Mouse (Mus musculus) ES-E14 (cell line): ENCODE data around the gene Ikzf3. TPM values are rescaled to one million over a fixed set of nuclear protein-coding genes. Genes with fewer than 3 reads are reported as not detected.

Source experiments
- DNase-seq: peaks from one replicate; pipeline ENCODE4 v3.0.0-alpha.2; 2013; ENCODE audit warnings: low read depth, low spot score
- H3K27ac ChIP-seq: 2 replicates; pipeline ENCODE4 v1.5.1; 2012; ENCODE audit warnings: low read depth, mild to moderate bottlenecking, low read length, moderate library complexity, mixed read lengths; ENCODE audit not compliant: poor library complexity, insufficient read depth, severe bottlenecking
- H3K36me3 ChIP-seq: 2 replicates; pipeline ENCODE4 v1.6.1; 2012; ENCODE audit warnings: mild to moderate bottlenecking, low read length, moderate library complexity, mixed read lengths; ENCODE audit not compliant: control insufficient read depth, poor library complexity, insufficient read depth, severe bottlenecking
- H3K4me1 ChIP-seq, 2 experiments: fragments of 150-350 bp in 1 of 2; sonication (generic) in 1 of 2; 2 replicates each; pipeline ENCODE4 v1.6.1; 2012; ENCODE audit warnings: low read length in 2 of 2, mild to moderate bottlenecking in 1 of 2, mixed read lengths in 1 of 2; ENCODE audit not compliant: control insufficient read depth in 2 of 2, insufficient read depth in 2 of 2, poor library complexity in 1 of 2
- H3K4me3 ChIP-seq, 2 experiments: fragments of 150-350 bp in 1 of 2; sonication (generic) in 1 of 2; 2 replicates each; pipeline ENCODE4 v1.5.1; 2012; ENCODE audit warnings: low read length in 2 of 2, low read depth in 1 of 2, mild to moderate bottlenecking in 1 of 2, mixed read lengths in 1 of 2; ENCODE audit not compliant: insufficient read depth in 1 of 2, poor library complexity in 1 of 2, severe bottlenecking in 1 of 2
- H3K9ac ChIP-seq: 2 replicates; pipeline ENCODE4 v1.6.1; 2012; ENCODE audit warnings: low read depth, mild to moderate bottlenecking, low read length, mixed read lengths; ENCODE audit not compliant: poor library complexity, insufficient read depth, severe bottlenecking
- H3K9me3 ChIP-seq: fragments of 150-350 bp; sonication (generic); 2 replicates; pipeline ENCODE4 v1.6.1; 2012; ENCODE audit warnings: low read depth, mild to moderate bottlenecking, low read length; ENCODE audit not compliant: control insufficient read depth, insufficient read depth
- CHD2 ChIP-seq: IDR thresholded peaks from 2 replicates; pipeline ENCODE4 v1.6.1; 2014; ENCODE audit warnings: mild to moderate bottlenecking, low read depth, low read length, inconsistent platforms
- HCFC1 ChIP-seq: IDR thresholded peaks from 2 replicates; pipeline ENCODE4 v1.6.1; 2012; ENCODE audit warnings: low read length, inconsistent platforms, borderline replicate concordance; ENCODE audit not compliant: insufficient read depth
- MAFK ChIP-seq: IDR thresholded peaks from 2 replicates; pipeline ENCODE4 v1.6.1; 2014; ENCODE audit warnings: mild to moderate bottlenecking, low read depth, low read length, inconsistent platforms; ENCODE audit not compliant: insufficient read depth
- ZC3H11A ChIP-seq: IDR thresholded peaks from 2 replicates; pipeline ENCODE4 v1.6.1; 2012; ENCODE audit warnings: low read depth, mild to moderate bottlenecking, inconsistent platforms, low read length, borderline replicate concordance
- ZNF384 ChIP-seq: IDR thresholded peaks from 2 replicates; pipeline ENCODE4 v1.6.1; 2012; ENCODE audit warnings: low read depth, low read length, inconsistent platforms
- in situ Hi-C, 2 experiments: fragments of 600-800 bp; cut with MboI; formaldehyde crosslinking; loops; one replicate each; pipeline ENCODE4 v1.15.1; 2025; ENCODE audit warnings: low sequenced_read_pairs in 2 of 2, inconsistent platforms in 1 of 2; ENCODE audit not compliant: unreplicated experiment in 2 of 2
- total RNA-seq: library from RNA; depleted of rRNA; stranded (reverse); fragments of 300-350 nt; gene quantifications from 2 replicates; pipeline ENCODE4 v1.2.3, GENCODE M21; 2012

Ikzf3 gene
- total RNA-seq, 1 experiment: 0.58 TPM

GRCm38 (mm10) chr11:98580301-98581121 lies 34.7 kb upstream of the Ikzf3 start:
- Histone ChIP-seq H3K4me3 (peak overlapping the region; percentile 17 to 37; a peak in 2 of 4 replicates), H3K27ac (peak overlapping the region; percentile 26; the same call in 1 of the 2 replicates), H3K36me3 (peaks cover 15% of the 10 kb centered on the region), H3K9ac (peak overlapping the region; percentile 14; the same call in 1 of the 2 replicates), H3K4me1 (peaks cover 6 to 34% of the 10 kb centered on the region in 2 experiments; a peak in 3 of 4 replicates), H3K9me3 (no peaks in the 10 kb centered on the region)
- TF ChIP-seq CHD2 (no peak), HCFC1 (no peak), ZNF384 (no peak), MAFK (no peak), ZC3H11A (no peak)
- in situ Hi-C loops: no loop called here
- no peak for DNase-seq

GRCm38 (mm10) chr11:98577776-98578175 lies 31.9 kb upstream of the Ikzf3 start:
- Histone ChIP-seq H3K4me1 (peaks cover 6 to 30% of the 10 kb centered on the region in 2 experiments; a peak in 3 of 4 replicates), H3K9ac (no peak overlapping the region), H3K36me3 (peaks cover 7% of the 10 kb centered on the region), H3K27ac (no peak overlapping the region), H3K9me3 (no peaks in the 10 kb centered on the region), H3K4me3 (no peak overlapping the region)
- TF ChIP-seq ZC3H11A (no peak), ZNF384 (no peak), MAFK (no peak), CHD2 (no peak)
- DNase-seq: no peak
- in situ Hi-C loops: no loop called here

- Histone ChIP-seq H3K27ac (no peak overlapping the region), H3K4me3 (peak overlapping the region; percentile 44 to 47), H3K36me3 (no peaks in the 10 kb centered on the region), H3K4me1 (peaks cover 0 to 5% of the 10 kb centered on the region in 2 experiments; a peak in 1 of 4 replicates), H3K9ac (no peak overlapping the region), H3K9me3 (no peaks in the 10 kb centered on the region)
- in situ Hi-C loops: no loop called here
- no peak for DNase-seq
- TF ChIP-seq ZNF384 (no peak), MAFK (no peak), HCFC1 (no peak), ZC3H11A (no peak), CHD2 (no peak)
Measured at GRCm38 (mm10) chr11:98569461-98569860, 23.6 kb upstream of the Ikzf3 start.

GRCm38 (mm10) chr11:98568326-98568725 lies 22.5 kb upstream of the Ikzf3 start:
- peak; percentile 70 for DNase-seq
- TF ChIP-seq ZNF384 (no peak), CHD2 (no peak), HCFC1 (no peak), ZC3H11A (no peak), MAFK (no peak)

More at GRCm38 (mm10) chr11:98568326-98568725, 22.5 kb upstream of the Ikzf3 start:
- in situ Hi-C loops: no loop called here
- Histone ChIP-seq H3K27ac (no peak overlapping the region), H3K9me3 (no peaks in the 10 kb centered on the region), H3K36me3 (no peaks in the 10 kb centered on the region), H3K9ac (no peak overlapping the region), H3K4me1 (peaks cover 0 to 5% of the 10 kb centered on the region in 2 experiments; a peak in 1 of 4 replicates), H3K4me3 (no peak overlapping the region)
